Mouse (Mus musculus): Measurements from ENCODE around the gene Aqp9. TPM values are rescaled to one million over a fixed set of nuclear protein-coding genes. Genes with fewer than 3 reads are reported as not detected.

The Aqp9 gene
- polyA plus RNA-seq (2014; fragmentation: Nextera tagmentation; extraction: Ambion mirVana): 13.6 and 15.2 TPM in 2 replicates

- Histone ChIP-seq H3K9ac (ENCODE audit: low read depth, low read length) (peak within 1 kb of the TSS; percentile 46), H3K4me2 (peak within 1 kb of the TSS; percentile 10), H3K4me1 (replicated peaks; ENCODE audit: control insufficient read depth, insufficient read depth, low read length) (peaks cover 40% of the 10 kb centered on the region), H3K27me3 (replicated peaks; ENCODE audit: control insufficient read depth, insufficient read depth, low read length) (no peaks in the 10 kb centered on the region), H3K9me3 (ENCODE audit: control insufficient read depth, low read length) (no peaks in the 10 kb centered on the region), H3K27ac (ENCODE audit: low read depth, low read length) (peak within 1 kb of the TSS; percentile 74), H3K36me3 (ENCODE audit: control insufficient read depth, insufficient read depth, low read length) (no peaks in the 10 kb centered on the region), H3K4me3 (ENCODE audit: low read depth, low read length) (no peak within 1 kb of the TSS)
- DNase-seq (ENCODE audit: low spot score): no peak
- no peak for ATAC-seq (replicated peaks; ENCODE audit: low FRiP score)
- WGBS: 47% methylated on average over 12 of the region's 12 CpGs
Observed at GRCm38 (mm10) chr9:71168511-71168910, at the start of gene Aqp9. Aqp9 (minus strand) TSS chr9:71168682.

GRCm38 (mm10) chr9:71217793-71218095 is 49.3 kb upstream of the Aqp9 start:
- no peaks in the 10 kb centered on the region for H3K36me3 ChIP-seq (ENCODE audit: control insufficient read depth, insufficient read depth, low read length)
- WGBS: 26% methylated on average over 5 of the region's 5 CpGs
- H3K9me3 ChIP-seq (ENCODE audit: control insufficient read depth, low read length): no peaks in the 10 kb centered on the region
- peaks cover 8% of the 10 kb centered on the region for H3K4me1 ChIP-seq (replicated peaks; ENCODE audit: control insufficient read depth, insufficient read depth, low read length)
- peaks cover 54% of the 10 kb centered on the region for H3K27me3 ChIP-seq (replicated peaks; ENCODE audit: control insufficient read depth, insufficient read depth, low read length)
- H3K4me2 ChIP-seq: no peak overlapping the region
- H3K27ac ChIP-seq (ENCODE audit: low read depth, low read length): no peak overlapping the region
- no peak overlapping the region for H3K4me3 ChIP-seq (ENCODE audit: low read depth, low read length)
- H3K9ac ChIP-seq (ENCODE audit: low read depth, low read length): no peak overlapping the region
- DNase-seq (ENCODE audit: low spot score): no peak
- ATAC-seq (replicated peaks; ENCODE audit: low FRiP score): no peak

- 6% methylated on average over 20 of the region's 20 CpGs for WGBS
- H3K9ac ChIP-seq (ENCODE audit: low read depth, low read length): no peak overlapping the region
- H3K4me2 ChIP-seq: no peak overlapping the region; the same call in 1 of the 2 replicates
- DNase-seq (ENCODE audit: low spot score) (no peak), ATAC-seq (replicated peaks; ENCODE audit: low FRiP score) (no peak)
- H3K4me1 ChIP-seq (replicated peaks; ENCODE audit: control insufficient read depth, insufficient read depth, low read length): peaks cover 8% of the 10 kb centered on the region
- no peak overlapping the region; the same call in 1 of the 2 replicates for H3K4me3 ChIP-seq (ENCODE audit: low read depth, low read length)
- H3K9me3 ChIP-seq (ENCODE audit: control insufficient read depth, low read length): no peaks in the 10 kb centered on the region
- no peaks in the 10 kb centered on the region for H3K36me3 ChIP-seq (ENCODE audit: control insufficient read depth, insufficient read depth, low read length)
- no peak overlapping the region for H3K27ac ChIP-seq (ENCODE audit: low read depth, low read length)
- H3K27me3 ChIP-seq (replicated peaks; ENCODE audit: control insufficient read depth, insufficient read depth, low read length): peaks cover 55% of the 10 kb centered on the region
Observed at GRCm38 (mm10) chr9:71216996-71217792, 48.7 kb upstream of the Aqp9 start.

GRCm38 (mm10) chr9:71216036-71216995 is 47.8 kb upstream of the Aqp9 start:
- DNase-seq (ENCODE audit: low spot score) (peak; percentile 54), ATAC-seq (replicated peaks; ENCODE audit: low FRiP score) (no peak)
- Histone ChIP-seq H3K27ac (ENCODE audit: low read depth, low read length) (no peak overlapping the region), H3K4me1 (replicated peaks; ENCODE audit: control insufficient read depth, insufficient read depth, low read length) (peaks cover 8% of the 10 kb centered on the region), H3K9ac (ENCODE audit: low read depth, low read length) (no peak overlapping the region), H3K36me3 (ENCODE audit: control insufficient read depth, insufficient read depth, low read length) (no peaks in the 10 kb centered on the region), H3K9me3 (ENCODE audit: control insufficient read depth, low read length) (no peaks in the 10 kb centered on the region), H3K4me2 (peak overlapping the region; percentile 74), H3K4me3 (ENCODE audit: low read depth, low read length) (peak overlapping the region; percentile 46), H3K27me3 (replicated peaks; ENCODE audit: control insufficient read depth, insufficient read depth, low read length) (peaks cover 56% of the 10 kb centered on the region)
- WGBS: 1% methylated on average over 57 of the region's 57 CpGs

GRCm38 (mm10) chr9:71215248-71216035 is 47.0 kb upstream of the Aqp9 start, which contains the start of gene Aldh1a2:
Aldh1a2 (plus strand) TSS chr9:71215789.
- ATAC-seq (replicated peaks; ENCODE audit: low FRiP score): peak; percentile 61
- H3K27ac ChIP-seq (ENCODE audit: low read depth, low read length): no peak within 1 kb of the TSS
- H3K9me3 ChIP-seq (ENCODE audit: control insufficient read depth, low read length): no peaks in the 10 kb centered on the region
- peak within 1 kb of the TSS; percentile 46 for H3K4me3 ChIP-seq (ENCODE audit: low read depth, low read length)
- H3K27me3 ChIP-seq (replicated peaks; ENCODE audit: control insufficient read depth, insufficient read depth, low read length): peaks cover 56% of the 10 kb centered on the region
- DNase-seq (ENCODE audit: low spot score): peak; percentile 63
- peak within 1 kb of the TSS; percentile 74 for H3K4me2 ChIP-seq
- no peak within 1 kb of the TSS for H3K9ac ChIP-seq (ENCODE audit: low read depth, low read length)
- H3K36me3 ChIP-seq (ENCODE audit: control insufficient read depth, insufficient read depth, low read length): no peaks in the 10 kb centered on the region
- peaks cover 8% of the 10 kb centered on the region for H3K4me1 ChIP-seq (replicated peaks; ENCODE audit: control insufficient read depth, insufficient read depth, low read length)
- WGBS: 2% methylated on average over 86 of the region's 97 CpGs

- H3K27ac ChIP-seq (ENCODE audit: low read depth, low read length): no peak overlapping the region
- 14% methylated on average over 4 of the region's 4 CpGs for WGBS
- peaks cover 8% of the 10 kb centered on the region for H3K4me1 ChIP-seq (replicated peaks; ENCODE audit: control insufficient read depth, insufficient read depth, low read length)
- no peaks in the 10 kb centered on the region for H3K9me3 ChIP-seq (ENCODE audit: control insufficient read depth, low read length)
- peaks cover 44% of the 10 kb centered on the region for H3K27me3 ChIP-seq (replicated peaks; ENCODE audit: control insufficient read depth, insufficient read depth, low read length)
- H3K4me2 ChIP-seq: no peak overlapping the region
- ATAC-seq (replicated peaks; ENCODE audit: low FRiP score): no peak
- no peak overlapping the region for H3K4me3 ChIP-seq (ENCODE audit: low read depth, low read length)
- DNase-seq (ENCODE audit: low spot score): no peak
- no peaks in the 10 kb centered on the region for H3K36me3 ChIP-seq (ENCODE audit: control insufficient read depth, insufficient read depth, low read length)
- no peak overlapping the region for H3K9ac ChIP-seq (ENCODE audit: low read depth, low read length)
Observed at GRCm38 (mm10) chr9:71213636-71214035, 45.2 kb upstream of the Aqp9 start.

GRCm38 (mm10) chr9:71210870-71211269 is 42.4 kb upstream of the Aqp9 start:
- Histone ChIP-seq H3K36me3 (ENCODE audit: control insufficient read depth, insufficient read depth, low read length) (no peaks in the 10 kb centered on the region), H3K9ac (ENCODE audit: low read depth, low read length) (no peak overlapping the region), H3K9me3 (ENCODE audit: control insufficient read depth, low read length) (no peaks in the 10 kb centered on the region), H3K4me2 (no peak overlapping the region), H3K27ac (ENCODE audit: low read depth, low read length) (no peak overlapping the region), H3K27me3 (replicated peaks; ENCODE audit: control insufficient read depth, insufficient read depth, low read length) (peaks cover 26% of the 10 kb centered on the region), H3K4me3 (ENCODE audit: low read depth, low read length) (no peak overlapping the region), H3K4me1 (replicated peaks; ENCODE audit: control insufficient read depth, insufficient read depth, low read length) (peaks cover 3% of the 10 kb centered on the region)
- DNase-seq (ENCODE audit: low spot score) (no peak), ATAC-seq (replicated peaks; ENCODE audit: low FRiP score) (no peak)
- WGBS: 12% methylated on average over 2 of the region's 2 CpGs

GRCm38 (mm10) chr9:71209299-71209698 is 40.8 kb upstream of the Aqp9 start:
- Histone ChIP-seq H3K4me1 (replicated peaks; ENCODE audit: control insufficient read depth, insufficient read depth, low read length) (0 out of 2 replicates have a peak, but pooled peaks cover 2% of the 10 kb centered on the region), H3K4me3 (ENCODE audit: low read depth, low read length) (no peak overlapping the region), H3K9ac (ENCODE audit: low read depth, low read length) (no peak overlapping the region), H3K9me3 (ENCODE audit: control insufficient read depth, low read length) (no peaks in the 10 kb centered on the region), H3K36me3 (ENCODE audit: control insufficient read depth, insufficient read depth, low read length) (no peaks in the 10 kb centered on the region), H3K4me2 (no peak overlapping the region), H3K27me3 (replicated peaks; ENCODE audit: control insufficient read depth, insufficient read depth, low read length) (peaks cover 10% of the 10 kb centered on the region), H3K27ac (ENCODE audit: low read depth, low read length) (no peak overlapping the region)
- DNase-seq (ENCODE audit: low spot score) (no peak), ATAC-seq (replicated peaks; ENCODE audit: low FRiP score) (no peak)
- WGBS: 56% methylated on average over 3 of the region's 3 CpGs

Measured in liver, embryonic 11.5 days (tissue).